Mouse (Mus musculus) embryonic facial prominence, embryonic 15.5 days (tissue): ENCODE measurements around the gene Prl2b1. TPM values are rescaled to one million over a fixed set of nuclear protein-coding genes. Genes with fewer than 3 reads are reported as not detected.

Experiments
- ATAC-seq: fragments of 200-750 bp; cut with Nextera tagmentation; 2 replicates; pipeline ENCODE4 v1.8.0; 2017; ENCODE audit warnings: low read depth, moderate TSS enrichment; ENCODE audit not compliant: insufficient number of reproducible peaks, low FRiP score, low TSS enrichment
- H3K27ac ChIP-seq: fragments of 300-500 bp; sonication (generic); replicated peaks from 2 replicates; pipeline ENCODE4 v1.5.1; 2015; ENCODE audit warnings: mild to moderate bottlenecking, inconsistent platforms
- H3K27me3 ChIP-seq: fragments of 300-500 bp; sonication (generic); 2 replicates; pipeline ENCODE4 v1.6.1; 2015; ENCODE audit warnings: inconsistent platforms
- H3K36me3 ChIP-seq: fragments of 300-500 bp; sonication (generic); 2 replicates; pipeline ENCODE4 v1.6.1; 2015; ENCODE audit warnings: mild to moderate bottlenecking, inconsistent platforms
- H3K4me1 ChIP-seq: fragments of 300-500 bp; sonication (generic); 2 replicates; pipeline ENCODE4 v1.6.1; 2015; ENCODE audit warnings: inconsistent platforms
- H3K4me2 ChIP-seq: fragments of 300-500 bp; sonication (generic); replicated peaks from 2 replicates; pipeline ENCODE4 v1.6.1; 2015; ENCODE audit warnings: mild to moderate bottlenecking, inconsistent platforms
- H3K4me3 ChIP-seq: fragments of 300-500 bp; sonication (generic); replicated peaks from 2 replicates; pipeline ENCODE4 v1.5.1; 2015; ENCODE audit warnings: mild to moderate bottlenecking, inconsistent platforms
- H3K9ac ChIP-seq: fragments of 300-500 bp; sonication (generic); 2 replicates; pipeline ENCODE4 v1.6.1; 2015; ENCODE audit warnings: inconsistent platforms
- H3K9me3 ChIP-seq: fragments of 300-500 bp; sonication (generic); replicated peaks from 2 replicates; pipeline ENCODE4 v1.6.1; 2016; ENCODE audit warnings: inconsistent platforms
- WGBS: fragments of 180-500 bp; shearing (Covaris S2); methylation state at CpG from one replicate; pipeline ENCODE4 v1.1.7; 2015; 5-methylcytosine and 5-hydroxymethylcytosine counted together
- polyA plus RNA-seq: library from polyadenylated mRNA; unstranded; fragments of >200 nt; fragmentation: Nextera tagmentation; extraction: Ambion mirVana; gene quantifications from 2 replicates; pipeline ENCODE4 v1.2.1, GENCODE M21; 2015

Prl2b1 gene
- not detected in 2 replicates for polyA plus RNA-seq

GRCm38 (mm10) chr13:27390746-27391145 lies at the start of gene Prl2b1:
TSS of gene Prl2b1 (minus strand) at chr13:27390846.
- Histone ChIP-seq H3K4me1 (no peaks in the 10 kb centered on the region), H3K27ac (no peak within 1 kb of the TSS), H3K27me3 (no peaks in the 10 kb centered on the region), H3K9ac (no peak within 1 kb of the TSS), H3K9me3 (no peaks in the 10 kb centered on the region), H3K4me2 (no peak within 1 kb of the TSS), H3K4me3 (no peak within 1 kb of the TSS), H3K36me3 (no peaks in the 10 kb centered on the region)
- ATAC-seq, result no peak
- WGBS, result 70% methylated on average over 6 of the region's 6 CpGs

- H3K27me3 ChIP-seq, result no peaks in the 10 kb centered on the region
- no peak within 1 kb of the TSS for H3K4me2 ChIP-seq
- no peak for ATAC-seq
- H3K27ac ChIP-seq, result no peak within 1 kb of the TSS
- H3K36me3 ChIP-seq, result no peaks in the 10 kb centered on the region
- no peak within 1 kb of the TSS for H3K9ac ChIP-seq
- no peaks in the 10 kb centered on the region for H3K9me3 ChIP-seq
- no peak within 1 kb of the TSS for H3K4me3 ChIP-seq
- H3K4me1 ChIP-seq, result no peaks in the 10 kb centered on the region
- WGBS, result 78% methylated on average over 3 of the region's 3 CpGs
Measured at GRCm38 (mm10) chr13:27438588-27438987, 47.9 kb upstream of the Prl2b1 start, which contains the start of gene Prl8a6. TSS of gene Prl8a6 (minus strand) at chr13:27438688.

- Histone ChIP-seq H3K9me3 (no peaks in the 10 kb centered on the region), H3K4me1 (no peaks in the 10 kb centered on the region), H3K4me2 (no peak overlapping the region), H3K27ac (no peak overlapping the region), H3K9ac (no peak overlapping the region), H3K27me3 (no peaks in the 10 kb centered on the region), H3K4me3 (no peak overlapping the region), H3K36me3 (no peaks in the 10 kb centered on the region)
- no peak for ATAC-seq
- 59% methylated on average over 1 of the region's 1 CpGs for WGBS
Measured at GRCm38 (mm10) chr13:27433159-27433558, 42.5 kb upstream of the Prl2b1 start.

DNA sequence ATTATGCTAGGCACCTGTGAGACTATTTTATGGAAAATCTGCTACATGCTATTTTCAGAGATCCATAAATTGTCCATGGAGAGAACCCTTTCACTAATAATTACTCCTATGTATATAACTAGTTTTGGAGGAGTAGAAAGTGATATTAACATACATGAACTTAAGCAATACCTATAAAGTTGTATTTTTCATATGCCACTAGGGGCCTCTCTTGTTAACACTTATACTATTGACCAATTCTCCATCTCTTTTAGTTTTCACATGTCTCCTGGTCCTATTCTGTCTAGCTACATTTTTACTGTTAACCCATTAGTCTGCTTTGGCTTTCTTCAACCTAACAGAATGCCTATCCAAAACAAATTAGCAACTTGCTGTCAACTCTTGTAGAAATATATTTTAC lies 23.0 kb upstream of the Prl2b1 start:
- Histone ChIP-seq H3K4me2 (no peak overlapping the region), H3K27ac (no peak overlapping the region), H3K27me3 (no peaks in the 10 kb centered on the region), H3K4me3 (no peak overlapping the region), H3K36me3 (no peaks in the 10 kb centered on the region), H3K4me1 (no peaks in the 10 kb centered on the region), H3K9ac (no peak overlapping the region), H3K9me3 (no peaks in the 10 kb centered on the region)
- no peak for ATAC-seq

DNA sequence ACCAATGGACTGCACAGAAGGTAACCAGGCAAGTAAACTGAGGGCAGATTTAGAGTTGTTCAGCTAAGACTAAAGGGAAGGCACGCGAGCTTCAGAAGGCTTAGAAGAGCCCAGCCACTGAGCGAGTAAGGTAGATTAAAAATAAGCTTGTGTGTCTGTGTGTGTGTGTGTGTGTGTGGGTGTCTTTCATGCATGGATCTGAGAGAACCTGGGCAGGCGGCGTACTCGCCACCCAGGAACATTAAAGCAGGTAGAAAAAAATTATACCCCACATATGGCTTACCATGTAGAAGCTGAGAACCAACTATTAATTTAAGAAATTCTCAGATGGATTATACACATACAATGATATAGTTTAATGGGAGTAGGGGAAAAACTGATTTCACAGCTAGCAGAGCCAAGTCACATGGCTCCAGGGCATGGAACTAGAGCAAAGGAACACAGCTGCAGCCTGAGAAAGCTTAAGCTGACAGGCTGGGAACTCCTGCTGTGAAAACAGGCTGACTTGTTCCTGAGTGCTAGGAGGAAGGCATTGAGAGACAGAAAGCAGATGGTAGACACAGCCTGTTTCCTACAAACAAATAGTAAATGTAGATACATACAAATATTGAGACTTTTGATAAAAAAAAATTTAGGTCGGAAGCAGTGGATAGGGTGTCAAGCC lies 8.5 kb upstream of the Prl2b1 start:
- 82% methylated on average over 7 of the region's 7 CpGs for WGBS
- no peaks in the 10 kb centered on the region for H3K4me1 ChIP-seq
- H3K27ac ChIP-seq, result no peak overlapping the region
- no peak for ATAC-seq
- no peak overlapping the region for H3K4me3 ChIP-seq
- no peaks in the 10 kb centered on the region for H3K9me3 ChIP-seq
- no peaks in the 10 kb centered on the region for H3K36me3 ChIP-seq
- H3K27me3 ChIP-seq, result no peaks in the 10 kb centered on the region
- H3K9ac ChIP-seq, result no peak overlapping the region
- H3K4me2 ChIP-seq, result no peak overlapping the region

GRCm38 (mm10) chr13:27345373-27345772 lies 45.3 kb downstream of the Prl2b1 start, which contains the start of gene Prl8a2:
TSS of gene Prl8a2 (plus strand) at chr13:27345673.
- Histone ChIP-seq H3K36me3 (no peaks in the 10 kb centered on the region), H3K4me1 (no peaks in the 10 kb centered on the region), H3K9me3 (no peaks in the 10 kb centered on the region), H3K27me3 (no peaks in the 10 kb centered on the region), H3K4me2 (no peak within 1 kb of the TSS), H3K9ac (no peak within 1 kb of the TSS), H3K4me3 (no peak within 1 kb of the TSS), H3K27ac (no peak within 1 kb of the TSS)
- 67% methylated on average over 2 of the region's 2 CpGs for WGBS
- no peak for ATAC-seq

- ATAC-seq, result no peak
- Histone ChIP-seq H3K36me3 (no peaks in the 10 kb centered on the region), H3K4me1 (no peaks in the 10 kb centered on the region), H3K9ac (no peak overlapping the region), H3K4me2 (no peak overlapping the region), H3K27ac (no peak overlapping the region), H3K27me3 (no peaks in the 10 kb centered on the region), H3K9me3 (no peaks in the 10 kb centered on the region), H3K4me3 (no peak overlapping the region)
- 53% methylated on average over 3 of the region's 3 CpGs for WGBS
Measured at GRCm38 (mm10) chr13:27342733-27343275, 47.8 kb downstream of the Prl2b1 start.

DNA sequence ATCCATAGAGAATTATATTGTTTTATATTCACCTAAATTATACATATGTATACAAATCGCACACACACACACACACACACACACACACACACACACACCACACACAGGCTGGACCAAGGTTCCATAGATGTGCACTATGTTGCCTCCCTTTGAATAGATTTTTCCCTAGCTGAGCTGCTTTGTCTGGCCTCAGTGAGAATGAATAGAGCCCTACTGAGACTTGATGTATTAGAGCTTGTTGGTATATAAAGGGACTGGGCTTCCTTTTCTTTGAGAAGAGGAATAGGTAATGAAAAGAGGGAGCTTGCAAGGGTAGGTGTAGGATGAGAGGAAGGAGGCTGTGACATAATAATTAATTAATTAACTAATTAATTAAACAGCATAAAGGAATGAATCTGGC lies 55.7 kb downstream of the Prl2b1 start:
- Histone ChIP-seq H3K4me1 (no peaks in the 10 kb centered on the region), H3K4me2 (no peak overlapping the region), H3K27ac (no peak overlapping the region), H3K9ac (no peak overlapping the region), H3K27me3 (no peaks in the 10 kb centered on the region), H3K4me3 (no peak overlapping the region), H3K36me3 (no peaks in the 10 kb centered on the region), H3K9me3 (no peaks in the 10 kb centered on the region)
- 100% methylated on average over 1 of the region's 1 CpGs for WGBS
- ATAC-seq, result no peak

Other genes starting within 250 kb of the Prl2b1 start
- gene Prl3d3, start 234.1 kb downstream of the Prl2b1 start, polyA plus RNA-seq, result not detected in 2 replicates
- not detected in 2 replicates for gene Prl3c1, start 194.2 kb downstream of the Prl2b1 start, polyA plus RNA-seq
- gene Prl3b1, start 149.0 kb downstream of the Prl2b1 start, polyA plus RNA-seq, result not detected in 2 replicates
- gene Prl3a1, start 131.4 kb downstream of the Prl2b1 start, polyA plus RNA-seq, result not detected in 2 replicates
- gene Prl6a1, start 78.2 kb downstream of the Prl2b1 start, polyA plus RNA-seq, result not detected in 2 replicates
- not detected in 2 replicates for gene Prl8a2, start 45.2 kb downstream of the Prl2b1 start, polyA plus RNA-seq
- not detected in 2 replicates for gene Prl8a6, start 47.8 kb upstream of the Prl2b1 start, polyA plus RNA-seq
- not detected in 2 replicates for gene Prl8a8, start 122.4 kb upstream of the Prl2b1 start, polyA plus RNA-seq
- gene Prl8a9, start 173.8 kb upstream of the Prl2b1 start, polyA plus RNA-seq, result not detected in 2 replicates
- gene Prl8a1, start 191.3 kb upstream of the Prl2b1 start, polyA plus RNA-seq, result not detected in 2 replicates
- gene Prl7b1, start 219.7 kb upstream of the Prl2b1 start, polyA plus RNA-seq, result not detected in 2 replicates